Mouse (Mus musculus) liver, adult 2 months (tissue): ENCODE data around the gene Pdzk1ip1. TPM values are rescaled to one million over a fixed set of nuclear protein-coding genes. Genes with fewer than 3 reads are reported as not detected.

Experiments used
- DNase-seq: peaks from one replicate; pipeline ENCODE4 v3.0.0-alpha.2; 2011; ENCODE audit warnings: low read depth, low spot score; ENCODE audit errors: extremely low read depth
- H3K27ac ChIP-seq: fragments of 200-500 bp; replicated peaks from 2 replicates; pipeline ENCODE4 v1.5.1; 2012; ENCODE audit warnings: low read depth, mild to moderate bottlenecking, control low read depth, inconsistent platforms, low read length; ENCODE audit not compliant: insufficient read depth
- H3K27me3 ChIP-seq: fragments of 200-500 bp; 2 replicates; pipeline ENCODE4 v1.6.1; 2012; ENCODE audit warnings: mild to moderate bottlenecking, moderate library complexity, low read length, inconsistent platforms; ENCODE audit not compliant: control insufficient read depth, insufficient read depth
- H3K36me3 ChIP-seq: fragments of 200-500 bp; 2 replicates; pipeline ENCODE4 v1.6.1; 2012; ENCODE audit warnings: low read length, inconsistent platforms; ENCODE audit not compliant: control insufficient read depth, insufficient read depth
- H3K4me1 ChIP-seq: fragments of 200-500 bp; 2 replicates; pipeline ENCODE4 v1.6.1; 2011; ENCODE audit warnings: low read length; ENCODE audit not compliant: control insufficient read depth, insufficient read depth
- H3K4me3 ChIP-seq: fragments of 200-500 bp; 2 replicates; pipeline ENCODE4 v1.5.1; 2011; ENCODE audit warnings: low read depth, mild to moderate bottlenecking, control low read depth, low read length, moderate library complexity; ENCODE audit not compliant: insufficient read depth
- H3K79me2 ChIP-seq: fragments of 200-500 bp; 2 replicates; pipeline ENCODE4 v1.6.1; 2012; ENCODE audit warnings: inconsistent platforms, mild to moderate bottlenecking, low read length, moderate library complexity; ENCODE audit not compliant: control insufficient read depth, insufficient read depth
- H3K9ac ChIP-seq: fragments of 200-500 bp; 2 replicates; pipeline ENCODE4 v1.6.1; 2012; ENCODE audit warnings: low read depth, mild to moderate bottlenecking, control low read depth, inconsistent platforms, low read length
- CTCF ChIP-seq: fragments of 200-500 bp; IDR thresholded peaks from 2 replicates; pipeline ENCODE4 v1.5.1; 2011; ENCODE audit warnings: low read depth, low read length, control low read depth
- POLR2A ChIP-seq: fragments of 200-500 bp; IDR thresholded peaks from 2 replicates; pipeline ENCODE4 v1.6.1; 2011; ENCODE audit warnings: low read length, control low read depth; ENCODE audit not compliant: insufficient read depth; ENCODE audit errors: extremely low read depth
- WGBS: fragments of 180-500 bp; shearing (Covaris S2); methylation state at CpG from one replicate; pipeline ENCODE4 v1.1.7; 2018; 5-methylcytosine and 5-hydroxymethylcytosine counted together
- polyA plus RNA-seq: library from polyadenylated mRNA; depleted of rRNA; stranded (reverse); fragments of >200 nt; gene quantifications from 2 replicates; pipeline ENCODE4 v1.2.3, GENCODE M21; 2012; rRNA removed
- total RNA-seq: library from RNA; depleted of rRNA; stranded (reverse); fragments of >200 nt; gene quantifications from 2 replicates; pipeline ENCODE4 v1.2.3, GENCODE M21; 2014; rRNA removed

Pdzk1ip1 gene
- total and polyA plus RNA-seq, 2 experiments = 7.7 to 14.4 TPM

- H3K27me3 ChIP-seq = no peaks in the 10 kb centered on the region
- no peak overlapping the region for H3K4me3 ChIP-seq
- H3K27ac ChIP-seq = no peak overlapping the region
- H3K79me2 ChIP-seq = no peaks in the 10 kb centered on the region
- H3K9ac ChIP-seq = no peak overlapping the region
- WGBS = 36% methylated on average over 7 of the region's 7 CpGs
- no peaks in the 10 kb centered on the region for H3K4me1 ChIP-seq
- H3K36me3 ChIP-seq = no peaks in the 10 kb centered on the region
- TF ChIP-seq CTCF = no peak
- no peak for TF ChIP-seq POLR2A
- DNase-seq = no peak
Observed at GRCm38 (mm10) chr4:115134296-115134630, 45.8 kb downstream of the Pdzk1ip1 start.

Other genes starting within 250 kb of the Pdzk1ip1 start
- gene Foxd2, start 179.8 kb upstream of the Pdzk1ip1 start, total RNA-seq = 0.07 and 0.09 TPM in 2 replicates
- 0.02 TPM in 1 of 2 replicates, not detected in the other for gene Foxd2, start 179.8 kb upstream of the Pdzk1ip1 start, polyA plus RNA-seq
- not detected in 2 replicates for gene Foxe3, start 162.7 kb upstream of the Pdzk1ip1 start, total RNA-seq
- not detected in 2 replicates for gene Foxe3, start 162.7 kb upstream of the Pdzk1ip1 start, polyA plus RNA-seq
- 41.8 and 56.3 TPM in 2 replicates for gene Cmpk1, start 101.5 kb upstream of the Pdzk1ip1 start, total RNA-seq
- gene Cmpk1, start 101.5 kb upstream of the Pdzk1ip1 start, polyA plus RNA-seq = 16.1 and 17.2 TPM in 2 replicates
- 0.09 and 0.27 TPM in 2 replicates for gene Stil, start 88.5 kb upstream of the Pdzk1ip1 start, total RNA-seq
- 0.02 and 0.06 TPM in 2 replicates for gene Stil, start 88.5 kb upstream of the Pdzk1ip1 start, polyA plus RNA-seq
- gene Tal1, start 32.3 kb upstream of the Pdzk1ip1 start, total RNA-seq = 0.37 and 0.67 TPM in 2 replicates
- gene Tal1, start 32.3 kb upstream of the Pdzk1ip1 start, polyA plus RNA-seq = 0.44 and 0.50 TPM in 2 replicates
- 0.09 TPM in 1 of 2 replicates, not detected in the other for gene Cyp4x1, start 45.6 kb downstream of the Pdzk1ip1 start, total RNA-seq
- gene Cyp4x1, start 45.6 kb downstream of the Pdzk1ip1 start, polyA plus RNA-seq = not detected in 2 replicates
- gene Cyp4a29, start 153.4 kb downstream of the Pdzk1ip1 start, total RNA-seq = not detected in 2 replicates
- not detected in 2 replicates for gene Cyp4a29, start 153.4 kb downstream of the Pdzk1ip1 start, polyA plus RNA-seq
- 0.34 and 0.37 TPM in 2 replicates for gene Cyp4a12a, start 210.3 kb downstream of the Pdzk1ip1 start, total RNA-seq
- gene Cyp4a12a, start 210.3 kb downstream of the Pdzk1ip1 start, polyA plus RNA-seq = 0.91 and 8.7 TPM in 2 replicates